Mouse (Mus musculus) frontal cortex, adult 2 months (tissue): ENCODE measurements at regions not wholly inside any gene's neighbourhood (a gene's known extent, or its start where the extent isn't known, plus 50 kb on each side); places are given as distances from the start of the nearest gene placed in this dataset.

Source experiments
- DNase-seq, 2 experiments: peaks; one replicate each; pipeline ENCODE4 v3.0.0; 2022; ENCODE audit warnings: low spot score in 1 of 2; ENCODE audit errors: extremely low spot score in 1 of 2

GRCm38 (mm10) chr3:37984706-37985105, 260.4 kb upstream of the Gm5148 start:
- DNase-seq = no peak

- no peak for DNase-seq
These were observed 257.3 kb upstream of the Gm5148 start for GRCm38 (mm10) chr3:37981481-37982180.

GRCm38 (mm10) chr3:37979871-37980270, 255.6 kb upstream of the Gm5148 start:
- no peak for DNase-seq

GRCm38 (mm10) chr3:37978481-37978880, 254.2 kb upstream of the Gm5148 start:
- DNase-seq = peak; percentile 84 to 90

GRCm38 (mm10) chr3:37977453-37977852, 253.2 kb upstream of the Gm5148 start:
- no peak for DNase-seq

- DNase-seq = no peak
These were observed 252.3 kb upstream of the Gm5148 start for GRCm38 (mm10) chr3:37976566-37976965.

GRCm38 (mm10) chr3:37975194-37975756, 251.0 kb upstream of the Gm5148 start:
- DNase-seq = no peak

GRCm38 (mm10) chr3:37972931-37973330, 248.6 kb upstream of the Gm5148 start:
- DNase-seq = no peak

GRCm38 (mm10) chr3:37971240-37971639, 246.9 kb upstream of the Gm5148 start:
- no peak for DNase-seq

- DNase-seq = no peak
These were observed 244.4 kb upstream of the Gm5148 start for GRCm38 (mm10) chr3:37968654-37969053.

- DNase-seq = peak in 1 of 2 experiments; percentile 31
These were observed 240.9 kb upstream of the Gm5148 start for GRCm38 (mm10) chr3:37965221-37965620.

GRCm38 (mm10) chr3:37964083-37964482, 239.8 kb upstream of the Gm5148 start:
- DNase-seq = peak; percentile 3 to 33

- DNase-seq = no peak
These were observed 238.5 kb upstream of the Gm5148 start for GRCm38 (mm10) chr3:37962811-37963210.

GRCm38 (mm10) chr3:37962043-37962810, 237.9 kb upstream of the Gm5148 start:
- no peak for DNase-seq

- DNase-seq = no peak
These were observed 234.2 kb upstream of the Gm5148 start for GRCm38 (mm10) chr3:37958361-37958978.

GRCm38 (mm10) chr3:37956543-37956942, 232.3 kb upstream of the Gm5148 start:
- no peak for DNase-seq

GRCm38 (mm10) chr3:37952891-37953290, 228.6 kb upstream of the Gm5148 start:
- DNase-seq = peak in 1 of 2 experiments; percentile 58

- no peak for DNase-seq
These were observed 228.0 kb upstream of the Gm5148 start for GRCm38 (mm10) chr3:37952251-37952650.

- DNase-seq = no peak
These were observed 219.4 kb upstream of the Gm5148 start for GRCm38 (mm10) chr3:37943661-37944060.

GRCm38 (mm10) chr3:37940016-37940415, 215.7 kb upstream of the Gm5148 start:
- no peak for DNase-seq

- DNase-seq = no peak
These were observed 214.6 kb upstream of the Gm5148 start for GRCm38 (mm10) chr3:37938870-37939269.
